Mouse (Mus musculus) kidney, embryonic 15.5 days (tissue): ENCODE measurements around the gene Adam1b. TPM values are rescaled to one million over a fixed set of nuclear protein-coding genes. Genes with fewer than 3 reads are reported as not detected.

Experiments used
- ATAC-seq: fragments of 200-750 bp; cut with Nextera tagmentation; replicated peaks from 2 replicates; pipeline ENCODE4 v1.8.0; 2017; ENCODE audit warnings: moderate TSS enrichment; ENCODE audit not compliant: low FRiP score
- H3K27ac ChIP-seq: fragments of 300-500 bp; sonication (generic); 2 replicates; pipeline ENCODE4 v1.5.1; 2015; ENCODE audit warnings: mild to moderate bottlenecking, inconsistent platforms
- H3K27me3 ChIP-seq: fragments of 300-500 bp; sonication (generic); 2 replicates; pipeline ENCODE4 v1.6.1; 2015; ENCODE audit warnings: inconsistent platforms
- H3K36me3 ChIP-seq: fragments of 300-500 bp; sonication (generic); 2 replicates; pipeline ENCODE4 v1.6.1; 2015; ENCODE audit warnings: inconsistent platforms
- H3K4me1 ChIP-seq: fragments of 300-500 bp; sonication (generic); 2 replicates; pipeline ENCODE4 v1.6.1; 2015; ENCODE audit warnings: inconsistent platforms
- H3K4me2 ChIP-seq: fragments of 300-500 bp; sonication (generic); 2 replicates; pipeline ENCODE4 v1.6.1; 2015; ENCODE audit warnings: moderate library complexity, mild to moderate bottlenecking, inconsistent platforms
- H3K4me3 ChIP-seq: fragments of 300-500 bp; sonication (generic); replicated peaks from 2 replicates; pipeline ENCODE4 v1.5.1; 2015; ENCODE audit warnings: mild to moderate bottlenecking, inconsistent platforms
- H3K9ac ChIP-seq: fragments of 300-500 bp; sonication (generic); 2 replicates; pipeline ENCODE4 v1.6.1; 2015; ENCODE audit warnings: mild to moderate bottlenecking, inconsistent platforms
- H3K9me3 ChIP-seq: fragments of 300-500 bp; sonication (generic); replicated peaks from 2 replicates; pipeline ENCODE4 v1.6.1; 2016; ENCODE audit warnings: inconsistent platforms
- WGBS: fragments of 180-500 bp; shearing (Covaris S2); methylation state at CpG from one replicate; pipeline ENCODE4 v1.1.7; 2015; ENCODE audit warnings: mixed read lengths; 5-methylcytosine and 5-hydroxymethylcytosine counted together
- polyA plus RNA-seq: library from polyadenylated mRNA; unstranded; fragments of >200 nt; fragmentation: Nextera tagmentation; extraction: Ambion mirVana; gene quantifications from 2 replicates; pipeline ENCODE4 v1.2.1, GENCODE M21; 2015

The Adam1b gene
- polyA plus RNA-seq, 1 experiment from 2014 or later = 0.22 TPM

GRCm38 (mm10) chr5:121477680-121478079 lies 25.6 kb downstream of the Adam1b start:
- H3K4me2 ChIP-seq = no peak overlapping the region
- no peak overlapping the region for H3K27ac ChIP-seq
- no peaks in the 10 kb centered on the region for H3K36me3 ChIP-seq
- no peaks in the 10 kb centered on the region for H3K27me3 ChIP-seq
- H3K9me3 ChIP-seq = no peaks in the 10 kb centered on the region
- no peak overlapping the region for H3K4me3 ChIP-seq
- no peaks in the 10 kb centered on the region for H3K4me1 ChIP-seq
- H3K9ac ChIP-seq = no peak overlapping the region
- ATAC-seq = no peak
- WGBS = 37% methylated on average over 3 of the region's 3 CpGs

DNA sequence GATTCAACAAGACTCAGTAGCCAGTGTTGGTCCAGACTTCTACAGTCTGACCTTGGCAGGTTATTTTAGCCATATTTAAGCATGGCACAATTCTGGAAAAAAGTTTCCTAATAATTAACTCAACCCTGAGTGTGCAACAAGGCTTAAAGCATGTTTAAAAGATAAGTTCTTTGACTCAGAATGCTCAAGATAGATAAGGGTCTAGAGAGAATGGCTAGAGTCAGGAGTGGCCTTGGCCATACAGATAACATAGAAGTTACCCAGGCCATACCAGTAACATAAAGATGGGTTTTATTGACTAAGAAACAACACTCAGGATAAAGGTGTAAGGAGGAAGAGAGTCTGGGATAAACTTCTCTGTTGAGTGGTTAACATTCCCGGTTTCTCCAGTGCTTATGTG lies 27.2 kb downstream of the Adam1b start:
- H3K27me3 ChIP-seq = no peaks in the 10 kb centered on the region
- ATAC-seq = no peak
- no peak overlapping the region for H3K27ac ChIP-seq
- no peaks in the 10 kb centered on the region for H3K36me3 ChIP-seq
- no peak overlapping the region for H3K4me2 ChIP-seq
- H3K4me3 ChIP-seq = no peak overlapping the region
- H3K9ac ChIP-seq = no peak overlapping the region
- no peaks in the 10 kb centered on the region for H3K4me1 ChIP-seq
- 80% methylated on average over 1 of the region's 1 CpGs for WGBS
- no peaks in the 10 kb centered on the region for H3K9me3 ChIP-seq

- Histone ChIP-seq H3K4me2 (no peak overlapping the region), H3K27ac (peak overlapping the region; percentile 16), H3K9me3 (no peaks in the 10 kb centered on the region), H3K36me3 (no peaks in the 10 kb centered on the region), H3K4me1 (no peaks in the 10 kb centered on the region), H3K27me3 (no peaks in the 10 kb centered on the region), H3K9ac (no peak overlapping the region), H3K4me3 (no peak overlapping the region)
- ATAC-seq = no peak
- WGBS = 66% methylated on average over 7 of the region's 7 CpGs
Observed at GRCm38 (mm10) chr5:121474610-121475009, 28.6 kb downstream of the Adam1b start.

GRCm38 (mm10) chr5:121472411-121472810 lies 30.8 kb downstream of the Adam1b start:
- no peaks in the 10 kb centered on the region for H3K36me3 ChIP-seq
- no peak for ATAC-seq
- H3K4me1 ChIP-seq = no peaks in the 10 kb centered on the region
- no peaks in the 10 kb centered on the region for H3K9me3 ChIP-seq
- no peak overlapping the region for H3K9ac ChIP-seq
- no peak overlapping the region for H3K4me3 ChIP-seq
- H3K4me2 ChIP-seq = no peak overlapping the region
- WGBS = 87% methylated on average over 2 of the region's 2 CpGs
- no peaks in the 10 kb centered on the region for H3K27me3 ChIP-seq
- H3K27ac ChIP-seq = no peak overlapping the region

GRCm38 (mm10) chr5:121469566-121469965 lies 33.7 kb downstream of the Adam1b start:
- no peak for ATAC-seq
- no peaks in the 10 kb centered on the region for H3K9me3 ChIP-seq
- no peak overlapping the region for H3K9ac ChIP-seq
- no peaks in the 10 kb centered on the region for H3K4me1 ChIP-seq
- H3K4me3 ChIP-seq = no peak overlapping the region
- no peak overlapping the region for H3K4me2 ChIP-seq
- no peaks in the 10 kb centered on the region for H3K27me3 ChIP-seq
- no peaks in the 10 kb centered on the region for H3K36me3 ChIP-seq
- WGBS = 18% methylated on average over 3 of the region's 3 CpGs
- H3K27ac ChIP-seq = no peak overlapping the region

GRCm38 (mm10) chr5:121463601-121464250 lies 39.5 kb downstream of the Adam1b start:
- H3K27ac ChIP-seq = peak overlapping the region; percentile 68
- no peak overlapping the region for H3K4me3 ChIP-seq
- H3K4me1 ChIP-seq = peaks cover 6% of the 10 kb centered on the region; the same call in 1 of the 2 replicates
- no peak overlapping the region for H3K9ac ChIP-seq
- 0 out of 2 replicates have a peak overlapping the region, but pooled peaks have one; percentile 4 for H3K4me2 ChIP-seq
- ATAC-seq = no peak
- no peaks in the 10 kb centered on the region for H3K36me3 ChIP-seq
- 56% methylated on average over 5 of the region's 5 CpGs for WGBS
- no peaks in the 10 kb centered on the region for H3K27me3 ChIP-seq
- H3K9me3 ChIP-seq = no peaks in the 10 kb centered on the region

DNA sequence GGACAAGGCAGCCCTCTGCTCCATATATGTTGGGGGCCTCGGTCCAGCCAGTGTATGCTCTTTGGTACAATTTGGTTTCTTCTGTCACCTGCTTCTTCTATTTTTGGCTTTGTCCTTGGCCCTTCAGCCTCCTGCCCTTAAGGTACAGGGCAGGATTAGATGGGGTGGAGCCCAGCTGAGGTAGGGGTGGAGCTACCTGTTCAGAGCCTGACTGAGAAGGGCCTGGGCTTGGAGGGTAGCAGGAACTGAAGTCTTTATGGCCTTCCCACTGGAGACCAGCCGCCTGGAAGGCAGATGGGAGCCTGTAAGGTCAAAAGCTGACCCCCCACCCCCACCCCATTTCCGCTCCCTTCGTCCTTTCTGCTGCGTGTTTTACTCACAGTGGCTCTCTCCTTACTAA lies 40.3 kb downstream of the Adam1b start:
- Histone ChIP-seq H3K9me3 (no peaks in the 10 kb centered on the region), H3K4me1 (peaks cover 6% of the 10 kb centered on the region; the same call in 1 of the 2 replicates), H3K9ac (no peak overlapping the region), H3K4me3 (no peak overlapping the region), H3K27me3 (no peaks in the 10 kb centered on the region), H3K36me3 (no peaks in the 10 kb centered on the region), H3K4me2 (0 out of 2 replicates have a peak overlapping the region, but pooled peaks have one; percentile 4), H3K27ac (peak overlapping the region; percentile 68)
- WGBS = 47% methylated on average over 5 of the region's 5 CpGs
- ATAC-seq = 0 out of 2 replicates have a peak, but pooled peaks have one; percentile 64

GRCm38 (mm10) chr5:121462171-121462502 lies 41.1 kb downstream of the Adam1b start:
- peaks cover 6% of the 10 kb centered on the region; the same call in 1 of the 2 replicates for H3K4me1 ChIP-seq
- H3K9me3 ChIP-seq = no peaks in the 10 kb centered on the region
- no peak overlapping the region for H3K9ac ChIP-seq
- H3K27ac ChIP-seq = no peak overlapping the region
- 37% methylated on average over 1 of the region's 1 CpGs for WGBS
- H3K4me2 ChIP-seq = no peak overlapping the region
- H3K4me3 ChIP-seq = no peak overlapping the region
- no peaks in the 10 kb centered on the region for H3K27me3 ChIP-seq
- H3K36me3 ChIP-seq = no peaks in the 10 kb centered on the region
- no peak for ATAC-seq

GRCm38 (mm10) chr5:121461339-121462170 lies 41.7 kb downstream of the Adam1b start:
- Histone ChIP-seq H3K36me3 (no peaks in the 10 kb centered on the region), H3K9me3 (no peaks in the 10 kb centered on the region), H3K27ac (no peak overlapping the region), H3K27me3 (no peaks in the 10 kb centered on the region), H3K4me2 (no peak overlapping the region), H3K4me1 (peaks cover 6% of the 10 kb centered on the region; the same call in 1 of the 2 replicates), H3K9ac (no peak overlapping the region), H3K4me3 (no peak overlapping the region)
- ATAC-seq = no peak
- WGBS = 66% methylated on average over 4 of the region's 4 CpGs

GRCm38 (mm10) chr5:121455510-121456265 lies 47.5 kb downstream of the Adam1b start:
- Histone ChIP-seq H3K4me3 (no peak overlapping the region), H3K27me3 (no peaks in the 10 kb centered on the region), H3K4me1 (peaks cover 30% of the 10 kb centered on the region), H3K9me3 (no peaks in the 10 kb centered on the region), H3K9ac (no peak overlapping the region), H3K27ac (no peak overlapping the region), H3K4me2 (no peak overlapping the region), H3K36me3 (no peaks in the 10 kb centered on the region)
- 65% methylated on average over 9 of the region's 9 CpGs for whole genome bisulfite sequencing
- ATAC-seq = no peak

DNA sequence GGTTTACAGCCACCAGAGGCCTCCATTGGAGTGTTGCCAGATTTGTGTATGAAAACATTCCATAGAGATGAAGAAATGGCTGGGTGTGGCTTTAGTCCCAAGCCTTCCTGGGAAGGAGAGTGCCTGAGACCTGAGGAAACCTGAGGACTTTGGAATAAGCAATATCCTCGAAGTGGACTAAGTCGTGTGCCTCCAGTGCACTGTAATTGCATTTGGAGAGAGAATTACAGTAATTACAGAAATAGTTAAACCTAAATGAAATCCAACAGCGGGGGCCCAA lies 48.8 kb downstream of the Adam1b start:
- Histone ChIP-seq H3K4me1 (peaks cover 40% of the 10 kb centered on the region), H3K4me2 (0 out of 2 replicates have a peak overlapping the region, but pooled peaks have one; percentile 4), H3K9me3 (no peaks in the 10 kb centered on the region), H3K9ac (no peak overlapping the region), H3K27ac (peak overlapping the region; percentile 46; the same call in 1 of the 2 replicates), H3K4me3 (no peak overlapping the region), H3K27me3 (no peaks in the 10 kb centered on the region), H3K36me3 (peaks cover 6% of the 10 kb centered on the region)
- no peak for ATAC-seq
- 89% methylated on average over 3 of the region's 3 CpGs for WGBS
